Mouse (Mus musculus) MEL (cell line): ENCODE results near the gene Hadhb. TPM values are rescaled to one million over a fixed set of nuclear protein-coding genes. Genes with fewer than 3 reads are reported as not detected.

ENCODE experiments used
- DNase-seq: peaks from one replicate; pipeline ENCODE4 v3.0.0; 2011; ENCODE audit warnings: low read depth, low spot score
- H3K27ac ChIP-seq: 2 replicates; pipeline ENCODE4 v1.5.1; 2012; ENCODE audit warnings: low read depth, mild to moderate bottlenecking, control low read depth, low read length, moderate library complexity; ENCODE audit not compliant: control insufficient read depth
- H3K27me3 ChIP-seq, 2 experiments: fragments of 150-350 bp in 1 of 2; sonication (generic) in 1 of 2; 2 replicates each; pipeline ENCODE4 v1.6.1; 2012; ENCODE audit warnings: low read length in 2 of 2, mild to moderate bottlenecking in 2 of 2, improper control_type of control experiment in 1 of 2, moderate library complexity in 1 of 2; ENCODE audit not compliant: insufficient read depth in 2 of 2, control insufficient read depth in 1 of 2
- H3K36me3 ChIP-seq, 2 experiments: 2 replicates each; pipeline ENCODE4 v1.6.1; 2012 to 2014; ENCODE audit warnings: low read length in 2 of 2, improper control_type of control experiment in 1 of 2, inconsistent platforms in 1 of 2, mild to moderate bottlenecking in 1 of 2; ENCODE audit not compliant: insufficient read depth in 2 of 2, control insufficient read depth in 1 of 2
- H3K4me1 ChIP-seq, 2 experiments: fragments of 150-350 bp in 1 of 2; sonication (generic) in 1 of 2; 2 replicates each; pipeline ENCODE4 v1.6.1; 2012; ENCODE audit warnings: low read length in 2 of 2, improper control_type of control experiment in 1 of 2, mild to moderate bottlenecking in 1 of 2; ENCODE audit not compliant: insufficient read depth in 2 of 2, control insufficient read depth in 1 of 2
- H3K4me3 ChIP-seq, 2 experiments: fragments of 150-350 bp in 1 of 2; sonication (generic) in 1 of 2; 2 replicates each; pipeline ENCODE4 v1.5.1; 2012; ENCODE audit warnings: low read depth in 2 of 2, low read length in 2 of 2, mild to moderate bottlenecking in 2 of 2, moderate library complexity in 2 of 2, control low read depth in 1 of 2, improper control_type of control experiment in 1 of 2; ENCODE audit not compliant: control insufficient read depth in 1 of 2, insufficient read depth in 1 of 2
- H3K79me2 ChIP-seq: 2 replicates; pipeline ENCODE4 v1.6.1; 2012; ENCODE audit warnings: mild to moderate bottlenecking, low read length, moderate library complexity; ENCODE audit not compliant: control insufficient read depth, poor library complexity, insufficient read depth
- H3K9ac ChIP-seq: 2 replicates; pipeline ENCODE4 v1.6.1; 2012; ENCODE audit warnings: low read depth, mild to moderate bottlenecking, control low read depth, low read length, moderate library complexity; ENCODE audit not compliant: control insufficient read depth, poor library complexity, severe bottlenecking
- H3K9me3 ChIP-seq: fragments of 150-350 bp; sonication (generic); replicated peaks from 2 replicates; pipeline ENCODE4 v1.6.1; 2012; ENCODE audit warnings: mild to moderate bottlenecking, low read length, improper control_type of control experiment, moderate library complexity; ENCODE audit not compliant: insufficient read depth
- BHLHE40 ChIP-seq: IDR thresholded peaks from 2 replicates; pipeline ENCODE4 v1.6.1; 2012; ENCODE audit warnings: low read depth, mild to moderate bottlenecking, inconsistent platforms, low read length, improper control_type of control experiment, borderline replicate concordance
- CHD1 ChIP-seq: IDR thresholded peaks from 2 replicates; pipeline ENCODE4 v1.6.1; 2012; ENCODE audit warnings: low read depth, mild to moderate bottlenecking, inconsistent platforms, low read length, improper control_type of control experiment
- CHD2 ChIP-seq: IDR thresholded peaks from 2 replicates; pipeline ENCODE4 v1.6.1; 2011; ENCODE audit warnings: low read length, improper control_type of control experiment
- CTCF ChIP-seq, 3 experiments: IDR thresholded peaks in 2 of 3; conservative IDR thresholded peaks in 1 of 3; 2 replicates each; pipeline ENCODE4 v1.5.1; 2011 to 2012; ENCODE audit warnings: low read length in 3 of 3, low read depth in 2 of 3, mild to moderate bottlenecking in 2 of 3, improper control_type of control experiment in 1 of 3, inconsistent platforms in 1 of 3, mixed read lengths in 1 of 3, moderate library complexity in 1 of 3; ENCODE audit not compliant: control insufficient read depth in 1 of 3, insufficient read depth in 1 of 3, poor library complexity in 1 of 3, severe bottlenecking in 1 of 3
- E2F4 ChIP-seq: IDR thresholded peaks from 2 replicates; pipeline ENCODE4 v1.6.1; 2011; ENCODE audit warnings: low read depth, low read length, improper control_type of control experiment, borderline replicate concordance
- ELF1 ChIP-seq: IDR thresholded peaks from 2 replicates; pipeline ENCODE4 v1.6.1; 2014; ENCODE audit warnings: low read depth, mild to moderate bottlenecking, inconsistent platforms, low read length, improper control_type of control experiment, moderate library complexity
- EP300 ChIP-seq, 2 experiments: IDR thresholded peaks; 2 replicates each; pipeline ENCODE4 v1.6.1; 2011; ENCODE audit warnings: improper control_type of control experiment in 2 of 2, low read length in 2 of 2, low read depth in 1 of 2, mild to moderate bottlenecking in 1 of 2
- GABPA ChIP-seq: IDR thresholded peaks from 2 replicates; pipeline ENCODE4 v1.6.1; 2012; ENCODE audit warnings: low read depth, mild to moderate bottlenecking, inconsistent platforms, low read length, improper control_type of control experiment, moderate library complexity
- GATA1 ChIP-seq: IDR thresholded peaks from 2 replicates; pipeline ENCODE4 v1.6.1; 2011; ENCODE audit warnings: low read depth, low read length, improper control_type of control experiment
- HCFC1 ChIP-seq: IDR thresholded peaks from 2 replicates; pipeline ENCODE4 v1.6.1; 2012; ENCODE audit warnings: low read depth, mild to moderate bottlenecking, inconsistent platforms, low read length, improper control_type of control experiment, moderate library complexity
- JUND ChIP-seq: IDR thresholded peaks from 2 replicates; pipeline ENCODE4 v1.6.1; 2011; ENCODE audit warnings: low read depth, mild to moderate bottlenecking, improper control_type of control experiment, low read length
- KAT2A ChIP-seq: conservative IDR thresholded peaks from 2 replicates; pipeline ENCODE4 v1.6.1; 2012; ENCODE audit warnings: low read depth, low read length, improper control_type of control experiment, inconsistent platforms
- MAX ChIP-seq: IDR thresholded peaks from 2 replicates; pipeline ENCODE4 v1.6.1; 2011; ENCODE audit warnings: low read length, improper control_type of control experiment
- MAZ ChIP-seq: IDR thresholded peaks from 2 replicates; pipeline ENCODE4 v1.6.1; 2012; ENCODE audit warnings: low read depth, mild to moderate bottlenecking, inconsistent platforms, low read length, improper control_type of control experiment
- MEF2A ChIP-seq: IDR thresholded peaks from 2 replicates; pipeline ENCODE4 v1.6.1; 2014; ENCODE audit warnings: low read depth, mild to moderate bottlenecking, inconsistent platforms, low read length, improper control_type of control experiment; ENCODE audit not compliant: poor library complexity, insufficient replicate concordance, severe bottlenecking; ENCODE audit errors: extremely low read depth
- MXI1 ChIP-seq: IDR thresholded peaks from 2 replicates; pipeline ENCODE4 v1.6.1; 2011; ENCODE audit warnings: mild to moderate bottlenecking, low read depth, low read length, improper control_type of control experiment
- MYB ChIP-seq: IDR thresholded peaks from 2 replicates; pipeline ENCODE4 v1.6.1; 2011; ENCODE audit warnings: mild to moderate bottlenecking, low read depth, low read length, improper control_type of control experiment
- MYC ChIP-seq: IDR thresholded peaks from 2 replicates; pipeline ENCODE4 v1.6.1; 2011; ENCODE audit warnings: low read depth, mild to moderate bottlenecking, low read length, improper control_type of control experiment, moderate library complexity
- NELFE ChIP-seq: IDR thresholded peaks from 2 replicates; pipeline ENCODE4 v1.6.1; 2011; ENCODE audit warnings: low read depth, low read length, improper control_type of control experiment
- NRF1 ChIP-seq: IDR thresholded peaks from 2 replicates; pipeline ENCODE4 v1.6.1; 2014; ENCODE audit warnings: low read depth, mild to moderate bottlenecking, inconsistent platforms, low read length, improper control_type of control experiment, moderate library complexity; ENCODE audit not compliant: poor library complexity, insufficient read depth, severe bottlenecking
- POLR2A ChIP-seq, 2 experiments: IDR thresholded peaks; 2 replicates each; pipeline ENCODE4 v1.6.1; 2011 to 2012; ENCODE audit warnings: low read length in 2 of 2, mild to moderate bottlenecking in 2 of 2, control low read depth in 1 of 2, improper control_type of control experiment in 1 of 2, low read depth in 1 of 2, moderate library complexity in 1 of 2; ENCODE audit not compliant: control insufficient read depth in 1 of 2, insufficient read depth in 1 of 2, poor library complexity in 1 of 2
- POLR2AphosphoS2 ChIP-seq: IDR thresholded peaks from 2 replicates; pipeline ENCODE4 v1.6.1; 2011; ENCODE audit warnings: low read length, improper control_type of control experiment
- POLR2AphosphoS5 ChIP-seq: IDR thresholded peaks from 2 replicates; pipeline ENCODE4 v1.6.1; 2012; ENCODE audit warnings: low read depth, borderline replicate concordance, mild to moderate bottlenecking, inconsistent platforms, low read length, moderate library complexity, mixed read lengths
- RAD21 ChIP-seq: IDR thresholded peaks from 2 replicates; pipeline ENCODE4 v1.6.1; 2011; ENCODE audit warnings: mild to moderate bottlenecking, low read depth, low read length, improper control_type of control experiment
- RCOR1 ChIP-seq: IDR thresholded peaks from 2 replicates; pipeline ENCODE4 v1.6.1; 2012; ENCODE audit warnings: low read depth, mild to moderate bottlenecking, inconsistent platforms, low read length, improper control_type of control experiment
- SIN3A ChIP-seq: IDR thresholded peaks from 2 replicates; pipeline ENCODE4 v1.6.1; 2012; ENCODE audit warnings: low read length, improper control_type of control experiment, inconsistent platforms
- SMC3 ChIP-seq: IDR thresholded peaks from 2 replicates; pipeline ENCODE4 v1.6.1; 2011; ENCODE audit warnings: low read depth, low read length, improper control_type of control experiment
- TBP ChIP-seq: IDR thresholded peaks from 2 replicates; pipeline ENCODE4 v1.8.0; 2011; ENCODE audit warnings: low read depth, low read length, improper control_type of control experiment
- TCF12 ChIP-seq: IDR thresholded peaks from 2 replicates; pipeline ENCODE4 v1.6.1; 2014; ENCODE audit warnings: low read depth, mild to moderate bottlenecking, inconsistent platforms, low read length, improper control_type of control experiment, moderate library complexity
- UBTF ChIP-seq: IDR thresholded peaks from 2 replicates; pipeline ENCODE4 v1.6.1; 2012; ENCODE audit warnings: low read depth, mild to moderate bottlenecking, inconsistent platforms, low read length, improper control_type of control experiment, moderate library complexity, borderline replicate concordance; ENCODE audit not compliant: insufficient read depth
- USF1 ChIP-seq: IDR thresholded peaks from 2 replicates; pipeline ENCODE4 v1.6.1; 2014; ENCODE audit warnings: low read depth, mild to moderate bottlenecking, inconsistent platforms, low read length, improper control_type of control experiment, moderate library complexity
- USF2 ChIP-seq, 2 experiments: IDR thresholded peaks; 2 replicates each; pipeline ENCODE4 v1.6.1; 2011 to 2012; ENCODE audit warnings: improper control_type of control experiment in 2 of 2, low read length in 2 of 2, borderline replicate concordance in 1 of 2, inconsistent platforms in 1 of 2, low read depth in 1 of 2, mild to moderate bottlenecking in 1 of 2; ENCODE audit not compliant: insufficient read depth in 1 of 2
- ZC3H11A ChIP-seq: IDR thresholded peaks from 2 replicates; pipeline ENCODE4 v1.6.1; 2012; ENCODE audit warnings: low read depth, mild to moderate bottlenecking, inconsistent platforms, low read length, improper control_type of control experiment
- ZKSCAN1 ChIP-seq: IDR thresholded peaks from 2 replicates; pipeline ENCODE4 v1.6.1; 2012; ENCODE audit warnings: low read depth, mild to moderate bottlenecking, inconsistent platforms, low read length, improper control_type of control experiment, moderate library complexity
- ZMIZ1 ChIP-seq: IDR thresholded peaks from 2 replicates; pipeline ENCODE4 v1.6.1; 2012; ENCODE audit warnings: low read depth, mild to moderate bottlenecking, inconsistent platforms, low read length, improper control_type of control experiment, moderate library complexity
- ZNF384 ChIP-seq: IDR thresholded peaks from 2 replicates; pipeline ENCODE4 v1.6.1; 2012; ENCODE audit warnings: low read depth, mild to moderate bottlenecking, inconsistent platforms, low read length, improper control_type of control experiment
- polyA plus RNA-seq, 2 experiments: library from polyadenylated mRNA; stranded (reverse) in 1 of 2; unstranded in 1 of 2; fragments of >175 nt in 1 of 2; fragments of >200 nt in 1 of 2; gene quantifications; 2 replicates each; pipeline versions ENCODE4 v1.2.1 to v1.2.4; 2012; ENCODE audit warnings: low replicate concordance in 2 of 2, low read depth in 1 of 2; ENCODE audit not compliant: insufficient read length in 2 of 2, insufficient read depth in 1 of 2, missing spikeins in 1 of 2
- total RNA-seq: library from RNA; depleted of rRNA; stranded (reverse); fragments of 300-350 nt; gene quantifications from 2 replicates; pipeline ENCODE4 v1.2.3, GENCODE M21; 2012

The Hadhb gene
- total and polyA plus RNA-seq, 3 experiments = 33.0 to 162 (median 161) TPM

GRCm38 (mm10) chr5:30232271-30232971 lies 77.4 kb downstream of the Hadhb start, which contains the start of gene Selenoi:
Gene Selenoi (plus strand): TSS chr5:30232581.
- peak within 1 kb of the TSS; percentile 82 for H3K9ac ChIP-seq
- no peaks in the 10 kb centered on the region for H3K27me3 ChIP-seq
- peaks cover 0 to 34% of the 10 kb centered on the region in 2 experiments; a peak in 2 of 4 replicates for H3K36me3 ChIP-seq
- peaks cover 51% of the 10 kb centered on the region for H3K79me2 ChIP-seq
- H3K9me3 ChIP-seq = no peaks in the 10 kb centered on the region
- peak within 1 kb of the TSS; percentile 80 for H3K27ac ChIP-seq
- peak; percentile 100 for DNase-seq
- peak within 1 kb of the TSS; percentile 81 to 85 for H3K4me3 ChIP-seq
- H3K4me1 ChIP-seq = peaks cover 20 to 22% of the 10 kb centered on the region in 2 experiments
- TF ChIP-seq GATA1 (0 out of 2 replicates have a peak, but pooled peaks have one; percentile 4), SMC3 (no peak), E2F4 (no peak), MAZ (no peak; the same call in 1 of the 2 replicates), POLR2A (IDR thresholded peaks at IDR 0.05; ENCODE audit: control insufficient read depth in 1 of 2, insufficient read depth in 1 of 2, low read depth in 1 of 2, low read length in 2 of 2, poor library complexity in 1 of 2) (peak; percentile 97), TBP (peak; percentile 94), NELFE (peak; percentile 98), ZC3H11A (no peak), ELF1 (peak; percentile 61), MAX (peak; percentile 82; the same call in 1 of the 2 replicates), USF1 (0 out of 2 replicates have a peak, but pooled peaks have one; percentile 31), BHLHE40 (no peak), RAD21 (no peak), POLR2AphosphoS5 (no peak), RCOR1 (no peak; the same call in 1 of the 2 replicates), CTCF (IDR thresholded peaks at IDR 0.05 in 2 of 3, conservative IDR thresholded peaks at IDR 0.05 in 1 of 3; ENCODE audit: control insufficient read depth in 1 of 3, insufficient read depth in 1 of 3, low read depth in 2 of 3, low read length in 3 of 3, poor library complexity in 1 of 3, severe bottlenecking in 1 of 3) (no peak), MEF2A (no peak), HCFC1 (peak; percentile 90), ZMIZ1 (peak; percentile 97), MYC (peak; percentile 84), ZKSCAN1 (no peak), EP300 (IDR thresholded peaks at IDR 0.05; ENCODE audit: low read depth in 1 of 2, low read length in 2 of 2) (peak in 1 of 2 experiments; percentile 30; a peak in 1 of 4 replicates), GABPA (no peak), UBTF (no peak), JUND (no peak), ZNF384 (no peak), POLR2AphosphoS2 (peak; percentile 97), CHD2 (peak; percentile 75), MYB (no peak), MXI1 (peak; percentile 96), SIN3A (peak; percentile 96), CHD1 (no peak), USF2 (IDR thresholded peaks at IDR 0.05; ENCODE audit: borderline replicate concordance in 1 of 2, insufficient read depth in 1 of 2, low read depth in 1 of 2, low read length in 2 of 2) (no peak), KAT2A (peak; percentile 64), NRF1 (peak; percentile 98), TCF12 (peak; percentile 55)
